Mouse (Mus musculus): ENCODE results near the gene Atg5.

- no peak for TF ChIP-seq GATA1 (IDR thresholded peaks at IDR 0.05; ENCODE audit: low read length)
- TF ChIP-seq TAL1 (IDR thresholded peaks at IDR 0.05; ENCODE audit: low read length), result no peak
These were observed 40.1 kb downstream of the Atg5 start for GRCm38 (mm10) chr10:44308280-44308679.
